Mouse (Mus musculus) lung, adult 2 months (tissue): ENCODE measurements around the gene Tspan31. TPM values are rescaled to one million over a fixed set of nuclear protein-coding genes. Genes with fewer than 3 reads are reported as not detected.

Experiments used
- DNase-seq: peaks from one replicate; pipeline ENCODE4 v3.0.0; 2022
- H3K4me1 ChIP-seq: fragments of 200-500 bp; 2 replicates; pipeline ENCODE4 v1.6.1; 2011; ENCODE audit warnings: low read length; ENCODE audit not compliant: control insufficient read depth, insufficient read depth
- H3K4me3 ChIP-seq: fragments of 200-500 bp; replicated peaks from 2 replicates; pipeline ENCODE3; 2011; ENCODE audit warnings: low read depth, mild to moderate bottlenecking, control low read depth, low read length; ENCODE audit errors: extremely low read depth
- CTCF ChIP-seq: fragments of 200-500 bp; IDR thresholded peaks from 2 replicates; pipeline ENCODE4 v1.5.1; 2011; ENCODE audit warnings: mild to moderate bottlenecking, low read length, control low read depth; ENCODE audit not compliant: insufficient read depth
- POLR2A ChIP-seq: fragments of 200-500 bp; IDR thresholded peaks from 2 replicates; pipeline ENCODE4 v1.6.1; 2011; ENCODE audit warnings: low read depth, mild to moderate bottlenecking, control low read depth, low read length, borderline replicate concordance; ENCODE audit errors: extremely low read depth
- WGBS: fragments of 180-500 bp; shearing (Covaris S2); methylation state at CpG from one replicate; pipeline ENCODE4 v1.1.7; 2018; 5-methylcytosine and 5-hydroxymethylcytosine counted together
- polyA plus RNA-seq: library from polyadenylated mRNA; depleted of rRNA; stranded (reverse); fragments of >200 nt; gene quantifications from 2 replicates; pipeline ENCODE4 v1.2.3, GENCODE M21; 2012

Gene Tspan31
- polyA plus RNA-seq, 1 experiment = 99.3 TPM

GRCm38 (mm10) chr10:127059968-127060916, 9.8 kb downstream of the Tspan31 start, which contains the start of gene March9:
TSS of gene March9 (minus strand) at chr10:127060184.
- TF ChIP-seq CTCF = no peak
- TF ChIP-seq POLR2A = no peak
- Histone ChIP-seq H3K4me1 (peaks cover 9% of the 10 kb centered on the region; the same call in 1 of the 2 replicates), H3K4me3 (peak within 1 kb of the TSS; percentile 57)
- 2% methylated on average over 47 of the region's 72 CpGs for WGBS
- peak; percentile 76 for DNase-seq

- Histone ChIP-seq H3K4me3 (peak overlapping the region; percentile 53), H3K4me1 (peaks cover 4% of the 10 kb centered on the region; the same call in 1 of the 2 replicates)
- no peak for TF ChIP-seq POLR2A
- no peak for TF ChIP-seq CTCF
- no peak for DNase-seq
- WGBS = 1% methylated on average over 77 of the region's 92 CpGs
These were observed 10.7 kb downstream of the Tspan31 start for GRCm38 (mm10) chr10:127059174-127059967.

GRCm38 (mm10) chr10:127058708-127059107, 11.4 kb downstream of the Tspan31 start:
- Histone ChIP-seq H3K4me3 (peak overlapping the region; percentile 9), H3K4me1 (0 out of 2 replicates have a peak, but pooled peaks cover 2% of the 10 kb centered on the region)
- no peak for TF ChIP-seq CTCF
- 8% methylated on average over 8 of the region's 8 CpGs for WGBS
- DNase-seq = no peak

- TF ChIP-seq POLR2A (no peak), CTCF (peak; percentile 93)
- 0 out of 2 replicates have a peak, but pooled peaks cover 2% of the 10 kb centered on the region for H3K4me1 ChIP-seq
- peak; percentile 74 for DNase-seq
- H3K4me3 ChIP-seq = no peak overlapping the region
- under 1% methylated on average over 9 of the region's 9 CpGs for WGBS
These were observed 11.9 kb downstream of the Tspan31 start for GRCm38 (mm10) chr10:127058161-127058560.

GRCm38 (mm10) chr10:127056490-127056889, 13.6 kb downstream of the Tspan31 start:
- Histone ChIP-seq H3K4me3 (no peak overlapping the region), H3K4me1 (0 out of 2 replicates have a peak, but pooled peaks cover 2% of the 10 kb centered on the region)
- TF ChIP-seq POLR2A = no peak
- TF ChIP-seq CTCF = no peak
- 85% methylated on average over 20 of the region's 20 CpGs for WGBS
- no peak for DNase-seq

GRCm38 (mm10) chr10:127055406-127055805, 14.7 kb downstream of the Tspan31 start:
- 0 out of 2 replicates have a peak, but pooled peaks cover 1% of the 10 kb centered on the region for H3K4me1 ChIP-seq
- DNase-seq = no peak
- WGBS = 74% methylated on average over 8 of the region's 8 CpGs
- H3K4me3 ChIP-seq = no peak overlapping the region
- no peak for TF ChIP-seq CTCF
- no peak for TF ChIP-seq POLR2A

GRCm38 (mm10) chr10:127054646-127055045, 15.4 kb downstream of the Tspan31 start:
- TF ChIP-seq POLR2A (no peak), CTCF (no peak)
- Histone ChIP-seq H3K4me3 (no peak overlapping the region), H3K4me1 (no peaks in the 10 kb centered on the region)
- WGBS = 72% methylated on average over 4 of the region's 4 CpGs
- DNase-seq = no peak

- TF ChIP-seq POLR2A (no peak), CTCF (no peak)
- WGBS = 9% methylated on average over 10 of the region's 10 CpGs
- H3K4me1 ChIP-seq = peaks cover 3% of the 10 kb centered on the region; the same call in 1 of the 2 replicates
- no peak overlapping the region for H3K4me3 ChIP-seq
- no peak for DNase-seq
These were observed 20.0 kb downstream of the Tspan31 start for GRCm38 (mm10) chr10:127050119-127050474.

- TF ChIP-seq POLR2A (no peak), CTCF (0 out of 2 replicates have a peak, but pooled peaks have one; percentile 7)
- H3K4me1 ChIP-seq = peaks cover 3% of the 10 kb centered on the region; the same call in 1 of the 2 replicates
- no peak overlapping the region for H3K4me3 ChIP-seq
- peak; percentile 17 for DNase-seq
- WGBS = 3% methylated on average over 29 of the region's 29 CpGs
These were observed 20.5 kb downstream of the Tspan31 start for GRCm38 (mm10) chr10:127049395-127050118.
